8 mouse cellular contexts compared by ENCODE assay signal in genomic region chrX:47891243-47891906, GRCm38 (mm10). TPM values are rescaled to one million over a fixed set of nuclear protein-coding genes. Genes with fewer than 3 reads are reported as not detected.
DNase-seq lines count a peak whose midpoint lies in the region; ATAC-seq and TF ChIP-seq lines count a peak whose summit lies in the region.

No protein-coding gene starts in this region.

- dilution Hi-C loops in CH12.LX (cut with MboI; ENCODE audit: extremely low pct_ligation_motif_present, extremely low pct_unique_long_range_greater_than_20kb, low sequenced_read_pairs): no loop called here

- peak; percentile 29; the same call in 1 of the 2 replicates for ATAC-seq in heart, embryonic 12.5 days (ENCODE audit: insufficient number of reproducible peaks, low FRiP score)
- ATAC-seq in embryonic facial prominence, embryonic 13.5 days (ENCODE audit: insufficient number of reproducible peaks, insufficient read depth, low FRiP score, low TSS enrichment, low read depth): no peak
- no peak for ATAC-seq in limb, embryonic 14.5 days (ENCODE audit: low FRiP score, low read depth)
- no peak for ATAC-seq in stomach, embryonic 16.5 days (ENCODE audit: insufficient read depth, low FRiP score)

- WGBS in heart, embryonic 12.5 days: 13% methylated on average over 12 of the region's 12 CpGs
- 23% methylated on average over 11 of the region's 12 CpGs for WGBS in embryonic facial prominence, embryonic 13.5 days
- 12% methylated on average over 11 of the region's 12 CpGs for WGBS in limb, embryonic 14.5 days
- WGBS in stomach, embryonic 16.5 days: 10% methylated on average over 11 of the region's 12 CpGs

- in situ Hi-C loops in CH12.LX (cut with MboI; ENCODE audit: low pct_ligation_motif_present, low pct_unique_long_range_greater_than_20kb, low sequenced_read_pairs): no loop called here

- peak overlapping the region; percentile 61 for H3K4me2 ChIP-seq in heart, embryonic 12.5 days
- peak overlapping the region; percentile 99 for H3K4me2 ChIP-seq in CH12.LX (ENCODE audit: insufficient read depth, low read depth, poor library complexity, severe bottlenecking)
- peak overlapping the region; percentile 59 for H3K4me2 ChIP-seq in embryonic facial prominence, embryonic 13.5 days
- peak overlapping the region; percentile 47 for H3K4me2 ChIP-seq in limb, embryonic 14.5 days (replicated peaks; ENCODE audit: low read depth, low read length, severe bottlenecking)
- peak overlapping the region; percentile 66 for H3K4me2 ChIP-seq in stomach, embryonic 16.5 days (ENCODE audit: low read depth, low read length)

- H3K4me1 ChIP-seq in heart, embryonic 12.5 days (replicated peaks): no peaks in the 10 kb centered on the region
- no peaks in the 10 kb centered on the region; a peak in 1 of 4 replicates for H3K4me1 ChIP-seq in CH12.LX (ENCODE audit: control insufficient read depth in 1 of 2, insufficient read depth in 2 of 2)
- H3K4me1 ChIP-seq in embryonic facial prominence, embryonic 13.5 days: no peaks in the 10 kb centered on the region
- no peaks in the 10 kb centered on the region for H3K4me1 ChIP-seq in limb, embryonic 14.5 days (ENCODE audit: control insufficient read depth, insufficient read depth, low read length)
- no peaks in the 10 kb centered on the region for H3K4me1 ChIP-seq in stomach, embryonic 16.5 days (ENCODE audit: control insufficient read depth, insufficient read depth, low read length)

- no peak for DNase-seq in heart, adult 9 months (ENCODE audit: low spot score in 2 of 2)
- DNase-seq in CH12.LX (ENCODE audit: extremely low read depth): no peak
- DNase-seq in limb, embryonic 14.5 days (ENCODE audit: low spot score): no peak
- DNase-seq in left cerebral cortex, postnatal 4 days: no peak
- no peak for DNase-seq in kidney, adult 11 months

- TF ChIP-seq CTCF in CH12.LX (conservative IDR thresholded peaks at IDR 0.05 in 1 of 2, IDR thresholded peaks at IDR 0.05 in 1 of 2; ENCODE audit: low read depth in 2 of 2, low read length in 2 of 2): no peak

- peak overlapping the region; percentile 75 for H3K4me3 ChIP-seq in heart, embryonic 12.5 days
- peak overlapping the region in 2 of 3 experiments; percentile 56 to 61 for H3K4me3 ChIP-seq in CH12.LX (replicated peaks in 1 of 3; ENCODE audit: low read depth in 2 of 3, low read length in 2 of 3, poor library complexity in 1 of 3)
- peak overlapping the region; percentile 59 for H3K4me3 ChIP-seq in embryonic facial prominence, embryonic 13.5 days
- peak overlapping the region; percentile 56 for H3K4me3 ChIP-seq in limb, embryonic 14.5 days (replicated peaks; ENCODE audit: low read length)
- peak overlapping the region; percentile 62 for H3K4me3 ChIP-seq in stomach, embryonic 16.5 days (replicated peaks; ENCODE audit: low read length)

- H3K27me3 ChIP-seq in heart, embryonic 12.5 days (replicated peaks): no peaks in the 10 kb centered on the region
- no peaks in the 10 kb centered on the region for H3K27me3 ChIP-seq in CH12.LX (replicated peaks)
- H3K27me3 ChIP-seq in embryonic facial prominence, embryonic 13.5 days: no peaks in the 10 kb centered on the region
- no peaks in the 10 kb centered on the region for H3K27me3 ChIP-seq in limb, embryonic 14.5 days (ENCODE audit: control insufficient read depth, insufficient read depth, low read length)
- H3K27me3 ChIP-seq in stomach, embryonic 16.5 days (ENCODE audit: control insufficient read depth, insufficient read depth, low read length): no peaks in the 10 kb centered on the region

- intact Hi-C loops in left cerebral cortex, postnatal 4 days (cut with DNase I): no loop called here

- H3K79me2 ChIP-seq in CH12.LX (replicated peaks; ENCODE audit: control insufficient read depth, extremely low read depth, insufficient read depth, poor library complexity, severe bottlenecking): no peaks in the 10 kb centered on the region

- H3K27ac ChIP-seq in heart, embryonic 12.5 days (ENCODE audit: poor library complexity, severe bottlenecking): peak overlapping the region; percentile 55; the same call in 1 of the 2 replicates
- no peak overlapping the region for H3K27ac ChIP-seq in CH12.LX (ENCODE audit: insufficient read depth, low read depth)
- peak overlapping the region; percentile 83 for H3K27ac ChIP-seq in embryonic facial prominence, embryonic 13.5 days
- no peak overlapping the region for H3K27ac ChIP-seq in limb, embryonic 14.5 days (replicated peaks; ENCODE audit: low read depth, low read length)
- peak overlapping the region; percentile 70; the same call in 1 of the 2 replicates for H3K27ac ChIP-seq in stomach, embryonic 16.5 days (ENCODE audit: low read length)

- TF ChIP-seq RAD21 in CH12.LX (IDR thresholded peaks at IDR 0.05; ENCODE audit: low read depth, low read length): no peak

- H3K9me3 ChIP-seq in heart, embryonic 12.5 days (replicated peaks): no peaks in the 10 kb centered on the region
- H3K9me3 ChIP-seq in CH12.LX (replicated peaks; ENCODE audit: low read length): no peaks in the 10 kb centered on the region
- H3K9me3 ChIP-seq in embryonic facial prominence, embryonic 13.5 days: no peaks in the 10 kb centered on the region
- H3K9me3 ChIP-seq in limb, embryonic 14.5 days (ENCODE audit: control insufficient read depth, low read length): no peaks in the 10 kb centered on the region
- no peaks in the 10 kb centered on the region for H3K9me3 ChIP-seq in stomach, embryonic 16.5 days (replicated peaks; ENCODE audit: control insufficient read depth, low read length)

- H3K9ac ChIP-seq in heart, embryonic 12.5 days: peak overlapping the region; percentile 71
- H3K9ac ChIP-seq in CH12.LX (ENCODE audit: insufficient read depth, low read depth): no peak overlapping the region
- H3K9ac ChIP-seq in embryonic facial prominence, embryonic 13.5 days: peak overlapping the region; percentile 81
- peak overlapping the region; percentile 71 for H3K9ac ChIP-seq in limb, embryonic 14.5 days (ENCODE audit: low read depth, low read length, severe bottlenecking)
- peak overlapping the region; percentile 76 for H3K9ac ChIP-seq in stomach, embryonic 16.5 days (ENCODE audit: low read length)

- no peak for TF ChIP-seq EP300 in CH12.LX (IDR thresholded peaks at IDR 0.05; ENCODE audit: low read length)

- TF ChIP-seq POLR2A in CH12.LX (IDR thresholded peaks at IDR 0.05; ENCODE audit: low read depth, low read length): no peak
- TF ChIP-seq POLR2A in limb, embryonic 14.5 days (IDR thresholded peaks at IDR 0.05; ENCODE audit: borderline replicate concordance, extremely low read depth, insufficient read depth, insufficient read length): no peak

- H3K36me3 ChIP-seq in heart, embryonic 12.5 days: no peaks in the 10 kb centered on the region
- H3K36me3 ChIP-seq in CH12.LX (replicated peaks in 1 of 2; ENCODE audit: control insufficient read depth in 1 of 2, insufficient read depth in 1 of 2, low read length in 1 of 2): no peaks in the 10 kb centered on the region
- H3K36me3 ChIP-seq in embryonic facial prominence, embryonic 13.5 days: no peaks in the 10 kb centered on the region
- H3K36me3 ChIP-seq in limb, embryonic 14.5 days (ENCODE audit: control insufficient read depth, insufficient read depth, low read length): no peaks in the 10 kb centered on the region
- no peaks in the 10 kb centered on the region for H3K36me3 ChIP-seq in stomach, embryonic 16.5 days (ENCODE audit: control insufficient read depth, insufficient read depth, low read length)

TF ChIP-seq in CH12.LX, 34 proteins besides CTCF, POLR2A, EP300 and RAD21:
- no peak for TF ChIP-seq ETS1 (conservative IDR thresholded peaks at IDR 0.05; ENCODE audit: low read depth, low read length)
- no peak for TF ChIP-seq USF2 (conservative IDR thresholded peaks at IDR 0.05; ENCODE audit: low read depth, low read length)
- no peak for TF ChIP-seq MEF2A (IDR thresholded peaks at IDR 0.05; ENCODE audit: borderline replicate concordance, low read depth, low read length)
- TF ChIP-seq ELF1 (IDR thresholded peaks at IDR 0.05; ENCODE audit: low read depth, low read length): no peak
- no peak for TF ChIP-seq NELFE (IDR thresholded peaks at IDR 0.05; ENCODE audit: low read depth, low read length)
- no peak for TF ChIP-seq POLR2AphosphoS2 (IDR thresholded peaks at IDR 0.05; ENCODE audit: low read depth, low read length)
- TF ChIP-seq IRF4 (IDR thresholded peaks at IDR 0.05; ENCODE audit: low read depth, low read length): no peak
- TF ChIP-seq GABPA (IDR thresholded peaks at IDR 0.05; ENCODE audit: insufficient replicate concordance, low read depth, low read length): no peak
- no peak for TF ChIP-seq ZC3H11A (IDR thresholded peaks at IDR 0.05; ENCODE audit: low read depth, low read length)
- TF ChIP-seq SIN3A (IDR thresholded peaks at IDR 0.05; ENCODE audit: low read length): no peak
- no peak for TF ChIP-seq MAZ (IDR thresholded peaks at IDR 0.05; ENCODE audit: low read depth, low read length)

RNA-seq across cellular contexts. Expression of gene Smarca1, which starts 1.4 kb away (rescaled TPM):
- 28.1 and 28.7 TPM in 2 replicates for polyA plus RNA-seq in heart, embryonic 12.5 days (2016; fragmentation: Nextera tagmentation; extraction: Ambion mirVana)
- total RNA-seq in CH12.LX (2012; rRNA removed) (0.13 and 0.42 TPM in 2 replicates), CH12.LX (2014; rRNA removed) (0.28 and 0.36 TPM in 2 replicates)
- 0.44 and 0.46 TPM in 2 replicates for polyA plus RNA-seq in CH12.LX (2012; ENCODE audit: insufficient read length, low read depth)
- polyA plus RNA-seq in embryonic facial prominence, embryonic 13.5 days (2015; fragmentation: Nextera tagmentation; extraction: Ambion mirVana): 34.5 and 37.9 TPM in 2 replicates
- 17.6 and 21.9 TPM in 2 replicates for polyA plus RNA-seq in limb, embryonic 14.5 days (2012; rRNA removed)
- 36.3 and 44.8 TPM in 2 replicates for polyA plus RNA-seq in limb, embryonic 14.5 days (2014; fragmentation: Nextera tagmentation; extraction: Ambion mirVana)
- 25.5 and 28.6 TPM in 2 replicates for polyA plus RNA-seq in stomach, embryonic 16.5 days (2015; fragmentation: Nextera tagmentation; extraction: Ambion mirVana)
- total RNA-seq in left cerebral cortex, postnatal 4 days (2021): 10 to 100 TPM; 52.3 to 53.1 TPM

RNA-seq across cellular contexts. Expression of gene Ocrl, which starts 20.8 kb away (rescaled TPM):
- polyA plus RNA-seq in heart, embryonic 12.5 days (2016; fragmentation: Nextera tagmentation; extraction: Ambion mirVana): 13.4 and 14.4 TPM in 2 replicates
- total RNA-seq in CH12.LX (2012; rRNA removed): 2.4 and 2.6 TPM in 2 replicates
- total RNA-seq in CH12.LX (2014; rRNA removed): 3.8 and 4.7 TPM in 2 replicates
- polyA plus RNA-seq in CH12.LX (2012; ENCODE audit: insufficient read length, low read depth): 6.2 and 7.1 TPM in 2 replicates
- 24.9 and 28.7 TPM in 2 replicates for polyA plus RNA-seq in embryonic facial prominence, embryonic 13.5 days (2015; fragmentation: Nextera tagmentation; extraction: Ambion mirVana)
- 50.0 and 58.1 TPM in 2 replicates for polyA plus RNA-seq in limb, embryonic 14.5 days (2012; rRNA removed)
- polyA plus RNA-seq in limb, embryonic 14.5 days (2014; fragmentation: Nextera tagmentation; extraction: Ambion mirVana): 21.8 and 26.3 TPM in 2 replicates
- 19.8 and 19.9 TPM in 2 replicates for polyA plus RNA-seq in stomach, embryonic 16.5 days (2015; fragmentation: Nextera tagmentation; extraction: Ambion mirVana)
- total RNA-seq in left cerebral cortex, postnatal 4 days (2021): 10 to 100 TPM; 49.4 to 50.8 TPM

Comparison
In these comparisons a context has a peak if more than half of its experiments do, and no peak if none do; other contexts are left out.
1. H3K27ac ChIP-seq: peak in heart, embryonic 12.5 days (single experiment), embryonic facial prominence, embryonic 13.5 days (single experiment) and stomach, embryonic 16.5 days (single experiment); none in CH12.LX (single experiment) and limb, embryonic 14.5 days (single experiment).
2. H3K4me2 ChIP-seq: peak in every context shown above with its lines; median percentile 99 in CH12.LX; 66 in stomach, embryonic 16.5 days; 61 in heart, embryonic 12.5 days; 59 in embryonic facial prominence, embryonic 13.5 days; 47 in limb, embryonic 14.5 days.
3. RNA of gene Smarca1, which starts 1.4 kb away (polyA plus RNA-seq): 17.6 to 44.8 TPM in limb, embryonic 14.5 days, 34.5 to 37.9 TPM in embryonic facial prominence, embryonic 13.5 days, 25.5 to 28.6 TPM in stomach, embryonic 16.5 days and 28.1 to 28.7 TPM in heart, embryonic 12.5 days; 0.44 to 0.46 TPM in CH12.LX; every median in the first group is over 10 times any median in the second.
4. Peak in every context shown above with its lines, with median percentiles within 50 percentile points of each other: H3K4me3 ChIP-seq.